Mouse (Mus musculus): ENCODE measurements around the gene Unc5b. TPM values are rescaled to one million over a fixed set of nuclear protein-coding genes. Genes with fewer than 3 reads are reported as not detected.
"Not testable (repeated sequence)": the region's sequence is repeated elsewhere in the genome, so short reads cannot be mapped to it uniquely, and the experiment has no call there.

Unc5b gene
- polyA plus RNA-seq, 1 experiment from 2014 or later = 4.9 TPM

GRCm38 (mm10) chr10:60743681-60744080 is 87.7 kb downstream of the Unc5b start:
- no peak overlapping the region for H3K4me2 ChIP-seq (replicated peaks)
- H3K4me1 ChIP-seq = peaks cover 4% of the 10 kb centered on the region; the same call in 1 of the 2 replicates
- ATAC-seq (ENCODE audit: low FRiP score, low read depth) = no peak
- H3K36me3 ChIP-seq = no peaks in the 10 kb centered on the region
- H3K4me3 ChIP-seq = no peak overlapping the region
- H3K9ac ChIP-seq (replicated peaks) = no peak overlapping the region
- H3K9me3 ChIP-seq = no peaks in the 10 kb centered on the region
- H3K27me3 ChIP-seq = no peaks in the 10 kb centered on the region
- 61% methylated on average over 9 of the region's 9 CpGs for WGBS
- H3K27ac ChIP-seq (replicated peaks) = no peak overlapping the region

- Histone ChIP-seq H3K27me3 (no peaks in the 10 kb centered on the region), H3K36me3 (no peaks in the 10 kb centered on the region), H3K4me3 (no peak overlapping the region), H3K4me2 (replicated peaks) (no peak overlapping the region), H3K9me3 (no peaks in the 10 kb centered on the region), H3K9ac (replicated peaks) (no peak overlapping the region), H3K27ac (replicated peaks) (no peak overlapping the region), H3K4me1 (peaks cover 4% of the 10 kb centered on the region; the same call in 1 of the 2 replicates)
- 80% methylated on average over 6 of the region's 6 CpGs for WGBS
- ATAC-seq (ENCODE audit: low FRiP score, low read depth) = no peak
Observed at GRCm38 (mm10) chr10:60742942-60743341, 88.4 kb downstream of the Unc5b start.

- H3K9me3 ChIP-seq; H3K9ac ChIP-seq (replicated peaks); H3K4me2 ChIP-seq (replicated peaks); H3K27me3 ChIP-seq; H3K36me3 ChIP-seq; H3K27ac ChIP-seq (replicated peaks); ATAC-seq (ENCODE audit: low FRiP score, low read depth); H3K4me3 ChIP-seq; H3K4me1 ChIP-seq: not testable (repeated sequence)
- WGBS = 47% methylated on average over 1 of the region's 1 CpGs
Observed at GRCm38 (mm10) chr10:60742296-60742695, 89.1 kb downstream of the Unc5b start.

GRCm38 (mm10) chr10:60741435-60741834 is 89.9 kb downstream of the Unc5b start:
- ATAC-seq (ENCODE audit: low FRiP score, low read depth) = no peak
- H3K9me3 ChIP-seq = no peaks in the 10 kb centered on the region
- H3K4me3 ChIP-seq = no peak overlapping the region
- no peaks in the 10 kb centered on the region for H3K36me3 ChIP-seq
- H3K4me1 ChIP-seq = peaks cover 2% of the 10 kb centered on the region; the same call in 1 of the 2 replicates
- H3K27ac ChIP-seq (replicated peaks) = no peak overlapping the region
- no peak overlapping the region for H3K4me2 ChIP-seq (replicated peaks)
- H3K27me3 ChIP-seq = peaks cover 4% of the 10 kb centered on the region; the same call in 1 of the 2 replicates
- no peak overlapping the region for H3K9ac ChIP-seq (replicated peaks)
- 78% methylated on average over 7 of the region's 7 CpGs for WGBS

- Histone ChIP-seq H3K36me3 (no peaks in the 10 kb centered on the region; the same call in 1 of the 2 replicates), H3K27me3 (peaks cover 10% of the 10 kb centered on the region), H3K4me1 (no peaks in the 10 kb centered on the region), H3K9ac (replicated peaks) (no peak overlapping the region), H3K27ac (replicated peaks) (no peak overlapping the region), H3K4me3 (no peak overlapping the region), H3K4me2 (replicated peaks) (no peak overlapping the region), H3K9me3 (no peaks in the 10 kb centered on the region)
- no peak for ATAC-seq (ENCODE audit: low FRiP score, low read depth)
- WGBS = 97% methylated on average over 4 of the region's 4 CpGs
Observed at GRCm38 (mm10) chr10:60739619-60740363, 91.6 kb downstream of the Unc5b start.

GRCm38 (mm10) chr10:60737886-60738640 is 93.3 kb downstream of the Unc5b start:
- H3K36me3 ChIP-seq = no peaks in the 10 kb centered on the region; the same call in 1 of the 2 replicates
- H3K4me3 ChIP-seq = no peak overlapping the region
- H3K27ac ChIP-seq (replicated peaks) = no peak overlapping the region
- H3K4me2 ChIP-seq (replicated peaks) = no peak overlapping the region
- 87% methylated on average over 8 of the region's 9 CpGs for WGBS
- peaks cover 27% of the 10 kb centered on the region for H3K27me3 ChIP-seq
- no peaks in the 10 kb centered on the region for H3K9me3 ChIP-seq
- no peak overlapping the region for H3K9ac ChIP-seq (replicated peaks)
- no peaks in the 10 kb centered on the region for H3K4me1 ChIP-seq
- ATAC-seq (ENCODE audit: low FRiP score, low read depth) = no peak

GRCm38 (mm10) chr10:60737169-60737728 is 94.1 kb downstream of the Unc5b start:
- H3K4me3 ChIP-seq = no peak overlapping the region
- H3K36me3 ChIP-seq = no peaks in the 10 kb centered on the region; the same call in 1 of the 2 replicates
- H3K27ac ChIP-seq (replicated peaks) = no peak overlapping the region
- peaks cover 33% of the 10 kb centered on the region for H3K27me3 ChIP-seq
- 69% methylated on average over 11 of the region's 11 CpGs for WGBS
- no peak for ATAC-seq (ENCODE audit: low FRiP score, low read depth)
- H3K9ac ChIP-seq (replicated peaks) = no peak overlapping the region
- peaks cover 5% of the 10 kb centered on the region for H3K4me1 ChIP-seq
- no peaks in the 10 kb centered on the region for H3K9me3 ChIP-seq
- no peak overlapping the region for H3K4me2 ChIP-seq (replicated peaks)

- Histone ChIP-seq H3K27me3 (peaks cover 43% of the 10 kb centered on the region), H3K4me1 (peaks cover 18% of the 10 kb centered on the region), H3K36me3 (no peaks in the 10 kb centered on the region; the same call in 1 of the 2 replicates), H3K9me3 (no peaks in the 10 kb centered on the region), H3K27ac (replicated peaks) (no peak overlapping the region), H3K4me2 (replicated peaks) (no peak overlapping the region), H3K4me3 (no peak overlapping the region), H3K9ac (replicated peaks) (no peak overlapping the region)
- WGBS = 100% methylated on average over 1 of the region's 1 CpGs
- no peak for ATAC-seq (ENCODE audit: low FRiP score, low read depth)
Observed at GRCm38 (mm10) chr10:60735737-60736136, 95.6 kb downstream of the Unc5b start.

GRCm38 (mm10) chr10:60733471-60733870 is 97.9 kb downstream of the Unc5b start:
- H3K4me3 ChIP-seq = no peak overlapping the region
- H3K4me2 ChIP-seq (replicated peaks) = no peak overlapping the region
- no peak overlapping the region for H3K27ac ChIP-seq (replicated peaks)
- H3K27me3 ChIP-seq = peaks cover 65% of the 10 kb centered on the region
- WGBS = 84% methylated on average over 8 of the region's 8 CpGs
- no peak for ATAC-seq (ENCODE audit: low FRiP score, low read depth)
- H3K36me3 ChIP-seq = no peaks in the 10 kb centered on the region; the same call in 1 of the 2 replicates
- peaks cover 18% of the 10 kb centered on the region for H3K4me1 ChIP-seq
- no peak overlapping the region for H3K9ac ChIP-seq (replicated peaks)
- H3K9me3 ChIP-seq = no peaks in the 10 kb centered on the region

- Histone ChIP-seq H3K9ac (replicated peaks) (0 out of 2 replicates have a peak overlapping the region, but pooled peaks have one; percentile 12), H3K27ac (replicated peaks) (peak overlapping the region; percentile 69), H3K27me3 (peaks cover 68% of the 10 kb centered on the region), H3K4me1 (peaks cover 25% of the 10 kb centered on the region), H3K4me2 (replicated peaks) (no peak overlapping the region), H3K4me3 (no peak overlapping the region), H3K36me3 (no peaks in the 10 kb centered on the region; the same call in 1 of the 2 replicates), H3K9me3 (no peaks in the 10 kb centered on the region)
- WGBS = 41% methylated on average over 2 of the region's 2 CpGs
- ATAC-seq (ENCODE audit: low FRiP score, low read depth) = no peak
Observed at GRCm38 (mm10) chr10:60732397-60732861, 99.0 kb downstream of the Unc5b start.

GRCm38 (mm10) chr10:60731742-60732141 is 99.6 kb downstream of the Unc5b start:
- Histone ChIP-seq H3K4me1 (peaks cover 29% of the 10 kb centered on the region), H3K36me3 (no peaks in the 10 kb centered on the region; the same call in 1 of the 2 replicates), H3K27ac (replicated peaks) (peak overlapping the region; percentile 69), H3K4me2 (replicated peaks) (no peak overlapping the region), H3K4me3 (no peak overlapping the region), H3K9ac (replicated peaks) (no peak overlapping the region), H3K27me3 (peaks cover 68% of the 10 kb centered on the region), H3K9me3 (no peaks in the 10 kb centered on the region)
- WGBS = 8% methylated on average over 5 of the region's 5 CpGs
- ATAC-seq (ENCODE audit: low FRiP score, low read depth) = 0 out of 2 replicates have a peak, but pooled peaks have one; percentile 52

- Histone ChIP-seq H3K4me1 (peaks cover 24% of the 10 kb centered on the region), H3K4me3 (no peak overlapping the region), H3K4me2 (replicated peaks) (no peak overlapping the region), H3K9me3 (no peaks in the 10 kb centered on the region), H3K36me3 (no peaks in the 10 kb centered on the region), H3K27me3 (peaks cover 44% of the 10 kb centered on the region), H3K9ac (replicated peaks) (no peak overlapping the region), H3K27ac (replicated peaks) (no peak overlapping the region)
- ATAC-seq (ENCODE audit: low FRiP score, low read depth) = no peak
- WGBS = 28% methylated on average over 5 of the region's 5 CpGs
Observed at GRCm38 (mm10) chr10:60727301-60727700, 104.1 kb downstream of the Unc5b start.

All from midbrain, embryonic 12.5 days (tissue).